Mouse (Mus musculus): ENCODE measurements around the gene Olfr1420.
"Not testable (repeated sequence)": the region's sequence is repeated elsewhere in the genome, so short reads cannot be mapped to it uniquely, and the experiment has no call there.

The Olfr1420 gene

GRCm38 (mm10) chr19:11886265-11886664, at the start of gene Olfr1420:
Gene Olfr1420 (plus strand): TSS chr19:11886565.
- no peak for DNase-seq

DNA sequence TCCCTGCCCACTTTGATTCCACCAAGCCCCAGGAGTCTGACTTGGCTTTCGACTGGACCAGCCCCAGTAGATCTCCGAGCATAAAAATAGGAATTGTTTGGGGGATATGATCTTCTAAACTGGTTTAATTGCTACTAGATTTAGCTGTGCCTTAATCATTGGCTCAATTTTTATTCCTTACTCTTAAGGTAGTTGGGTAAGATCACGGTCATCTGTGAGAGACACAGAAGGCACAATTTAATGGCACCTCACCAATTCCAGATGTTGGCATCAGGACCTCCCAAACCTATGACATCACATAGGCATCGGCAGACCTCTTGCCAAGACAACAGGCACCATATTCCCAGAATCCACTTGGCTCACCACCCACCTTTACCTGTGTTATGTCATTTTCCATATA, 47.2 kb upstream of the Olfr1420 start, which contains the start of gene Olfr1417:
TSS of gene Olfr1417 (minus strand) at position 101 of the 400 bp plus-strand sequence.
- DNase-seq = no peak

GRCm38 (mm10) chr19:11846333-11846732, 40.0 kb upstream of the Olfr1420 start:
- DNase-seq = no peak

DNA sequence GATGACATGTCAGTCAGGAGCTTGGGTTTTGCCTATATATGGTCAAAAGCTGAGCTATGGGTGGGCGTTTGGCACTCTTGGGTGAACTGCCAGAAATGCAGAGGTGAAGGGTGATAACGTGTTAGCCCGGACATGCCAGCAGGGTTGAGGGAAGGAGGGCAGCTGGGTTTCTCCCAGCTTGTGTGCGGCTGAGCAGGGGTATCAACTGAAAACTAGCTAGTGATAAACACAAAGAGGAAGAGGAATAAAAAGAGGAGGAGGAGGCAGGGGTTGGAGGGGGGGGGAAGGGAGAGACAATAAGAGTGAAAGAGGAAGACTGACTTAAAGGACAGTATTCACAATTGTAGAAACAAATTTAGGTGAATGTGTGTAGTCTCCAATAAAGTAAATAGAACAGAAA, 33.7 kb upstream of the Olfr1420 start:
- DNase-seq = no peak

- DNase-seq = no peak
Observed at GRCm38 (mm10) chr19:11854821-11855220, 31.5 kb upstream of the Olfr1420 start.

DNA sequence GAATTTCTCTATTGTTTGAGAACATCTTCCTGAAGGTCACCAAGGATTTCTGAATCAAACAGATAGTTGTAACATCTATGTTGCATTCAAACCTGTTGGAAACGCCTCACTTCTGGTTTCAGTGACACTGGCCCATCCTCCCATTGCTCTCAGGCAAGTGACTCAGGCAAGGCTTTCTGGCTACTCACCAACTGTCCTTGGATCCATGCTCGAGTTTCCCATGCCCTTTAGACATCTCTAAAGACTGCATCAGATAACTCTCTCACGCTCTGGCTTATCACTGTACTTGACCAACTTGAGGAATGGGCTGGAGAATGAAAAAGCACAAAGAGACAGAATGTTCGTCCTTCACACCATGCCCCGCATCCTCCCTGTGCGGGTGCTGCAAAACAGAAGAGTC, 29.9 kb upstream of the Olfr1420 start:
- DNase-seq = no peak

DNA sequence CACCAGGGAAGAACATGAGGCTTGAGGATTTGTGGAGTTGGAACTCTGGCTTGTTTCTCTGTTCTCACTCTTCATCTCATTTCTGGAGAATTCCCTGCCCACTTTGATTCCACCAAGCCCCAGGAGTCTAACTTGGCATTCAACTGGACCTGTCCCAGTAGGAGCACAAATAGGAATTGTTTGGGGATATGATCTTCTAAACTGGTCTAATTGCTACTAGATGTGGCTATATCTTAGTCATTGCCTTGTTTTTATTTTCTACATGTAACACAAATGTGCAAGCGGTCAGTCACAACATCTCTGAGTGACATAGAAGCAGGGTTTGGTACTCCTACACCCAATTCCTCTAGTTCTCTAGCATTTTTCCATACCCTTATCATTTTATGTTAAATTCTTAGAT, 25.4 kb upstream of the Olfr1420 start, which contains the start of gene Olfr1418:
TSS of gene Olfr1418 (minus strand) at position 101 of the 400 bp plus-strand sequence.
- DNase-seq = no peak

- no peak for DNase-seq
Observed at GRCm38 (mm10) chr19:11867837-11868236, 18.5 kb upstream of the Olfr1420 start.

GRCm38 (mm10) chr19:11875006-11875405, 11.4 kb upstream of the Olfr1420 start, which contains the start of gene Olfr1419:
Gene Olfr1419 (minus strand): TSS chr19:11875106.
- DNase-seq = no peak

DNA sequence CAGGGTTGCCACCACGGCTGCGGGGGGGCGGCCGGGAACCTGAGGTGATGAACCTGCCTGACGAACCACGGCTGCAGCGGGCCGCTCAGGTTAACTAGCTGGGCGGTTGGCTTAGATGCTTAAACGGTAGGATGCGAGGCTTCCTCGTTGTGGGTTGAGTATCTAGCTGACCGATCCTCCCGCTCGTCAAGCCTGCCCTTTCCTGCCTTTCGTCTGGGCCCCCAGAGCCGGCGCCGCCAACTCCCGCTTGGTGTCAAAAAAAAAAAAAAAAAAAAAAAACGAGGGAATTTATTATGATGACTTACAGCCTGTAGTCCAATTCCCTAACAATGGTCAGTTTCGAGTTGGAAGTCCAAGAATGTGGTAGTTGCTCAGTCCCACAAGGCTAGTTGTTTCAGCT, 8.0 kb upstream of the Olfr1420 start:
- DNase-seq = not testable (repeated sequence)

DNA sequence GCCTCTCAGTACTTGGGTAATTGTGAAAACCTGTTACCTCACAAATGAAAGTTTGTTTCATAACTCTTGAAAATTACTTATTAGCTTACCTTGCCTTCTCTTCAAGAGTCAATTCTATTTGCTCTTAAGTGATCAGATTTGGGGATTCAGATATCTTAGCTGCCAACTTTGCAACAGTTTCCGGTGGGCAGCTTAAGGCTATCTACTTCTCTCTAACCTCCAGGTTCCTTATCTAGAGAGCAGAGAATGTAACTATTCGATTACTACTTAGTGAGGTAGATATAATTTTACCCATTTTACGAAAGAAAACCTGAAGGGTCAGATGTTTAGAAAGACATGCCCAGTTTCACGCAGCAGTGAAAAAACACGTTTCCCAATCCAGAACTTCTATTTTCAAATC, 24.7 kb downstream of the Olfr1420 start:
- no peak for DNase-seq

DNA sequence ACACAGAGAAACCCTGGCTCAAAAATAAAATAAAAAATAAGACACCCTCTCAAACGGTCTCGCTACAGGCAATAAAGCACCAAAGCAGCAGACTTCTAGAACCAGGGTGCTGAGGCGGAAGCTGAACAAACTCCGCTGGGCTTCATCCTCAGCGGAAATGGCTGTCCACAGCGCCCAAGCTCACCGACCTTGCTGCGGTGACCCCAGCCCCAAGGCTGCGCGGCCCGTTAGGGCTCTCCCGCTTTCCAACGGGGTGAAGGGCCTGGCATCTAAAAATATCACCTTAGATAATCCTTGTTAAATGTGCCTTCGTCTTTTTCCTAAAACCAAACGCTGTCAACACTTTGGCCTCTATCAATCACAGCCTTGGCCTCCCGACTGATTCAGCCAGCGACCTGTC, 25.2 kb downstream of the Olfr1420 start:
- DNase-seq = peak; percentile 11 to 51

DNA sequence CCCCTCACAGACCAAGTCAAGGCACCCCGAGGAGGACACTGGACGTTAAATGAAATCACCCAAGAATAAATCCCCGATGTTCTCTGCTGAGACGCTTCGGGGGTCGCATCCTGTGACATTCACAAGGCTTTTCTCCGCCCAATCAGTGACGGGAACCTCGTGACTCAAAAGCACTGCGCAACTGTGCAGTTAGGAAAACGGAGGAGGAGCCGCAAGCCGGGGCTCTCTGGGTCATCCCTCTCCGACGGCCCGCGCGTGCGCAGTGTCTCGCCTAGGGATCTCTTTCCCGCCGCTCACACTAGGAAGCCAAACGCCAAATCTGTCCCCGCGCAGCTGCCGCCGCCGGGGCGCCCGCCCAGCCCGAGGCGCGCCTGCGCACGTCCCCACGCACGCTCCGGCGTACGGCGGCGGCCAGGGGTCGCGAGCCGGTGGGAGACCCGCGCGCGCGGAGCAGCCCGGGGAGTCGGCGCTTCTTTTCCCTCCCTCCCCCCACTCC, 25.7 kb downstream of the Olfr1420 start, which contains the start of gene Patl1:
TSS of gene Patl1 (plus strand) at position 363 of the 496 bp plus-strand sequence.
- peak; percentile 98 to 99 for DNase-seq

- DNase-seq = peak; percentile 61 to 71
Observed at GRCm38 (mm10) chr19:11912533-11913121, 26.3 kb downstream of the Olfr1420 start.

DNA sequence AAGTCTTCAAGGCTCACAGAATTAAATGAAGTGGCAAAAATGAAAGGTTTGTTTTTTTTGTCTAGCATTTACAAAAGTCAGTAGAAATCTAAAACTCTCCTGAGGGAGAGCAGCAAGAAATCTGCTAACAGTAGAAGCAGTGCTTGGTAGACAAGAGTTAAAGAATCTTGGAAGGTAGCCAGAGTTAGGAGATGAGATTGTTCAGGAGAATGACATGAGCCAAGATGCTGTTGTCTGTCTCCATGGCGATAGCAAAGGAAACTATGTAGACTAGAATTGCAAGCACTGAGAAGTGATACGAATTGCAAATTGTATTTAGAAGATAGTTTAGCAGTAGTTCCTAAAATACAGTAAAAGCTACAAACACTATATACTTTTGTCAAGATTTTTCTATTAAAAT, 29.4 kb downstream of the Olfr1420 start:
- peak in 1 of 2 experiments; percentile 41 for DNase-seq

GRCm38 (mm10) chr19:11922068-11922467, 35.7 kb downstream of the Olfr1420 start:
- DNase-seq = no peak

DNA sequence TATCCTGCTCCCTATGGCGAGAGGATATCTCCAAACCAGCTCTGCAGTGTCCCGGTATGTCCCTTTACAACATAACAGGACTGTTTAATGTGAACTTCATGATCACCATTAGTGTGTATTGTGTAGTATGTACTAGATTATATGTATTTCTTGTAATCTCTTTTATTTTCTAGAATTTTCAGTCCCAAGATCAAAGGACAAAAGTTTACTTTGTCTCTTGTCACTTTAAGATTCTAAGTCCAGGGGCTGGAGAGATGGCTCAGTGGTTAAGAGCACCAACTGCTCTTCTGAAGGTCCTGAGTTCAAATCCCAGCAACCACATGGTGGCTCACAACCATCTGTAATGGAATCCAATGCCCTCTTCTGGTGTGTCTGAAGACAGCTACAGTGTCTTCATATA, 36.1 kb downstream of the Olfr1420 start:
- DNase-seq = not testable (repeated sequence)

GRCm38 (mm10) chr19:11926380-11926779, 40.0 kb downstream of the Olfr1420 start:
- no peak for DNase-seq

DNA sequence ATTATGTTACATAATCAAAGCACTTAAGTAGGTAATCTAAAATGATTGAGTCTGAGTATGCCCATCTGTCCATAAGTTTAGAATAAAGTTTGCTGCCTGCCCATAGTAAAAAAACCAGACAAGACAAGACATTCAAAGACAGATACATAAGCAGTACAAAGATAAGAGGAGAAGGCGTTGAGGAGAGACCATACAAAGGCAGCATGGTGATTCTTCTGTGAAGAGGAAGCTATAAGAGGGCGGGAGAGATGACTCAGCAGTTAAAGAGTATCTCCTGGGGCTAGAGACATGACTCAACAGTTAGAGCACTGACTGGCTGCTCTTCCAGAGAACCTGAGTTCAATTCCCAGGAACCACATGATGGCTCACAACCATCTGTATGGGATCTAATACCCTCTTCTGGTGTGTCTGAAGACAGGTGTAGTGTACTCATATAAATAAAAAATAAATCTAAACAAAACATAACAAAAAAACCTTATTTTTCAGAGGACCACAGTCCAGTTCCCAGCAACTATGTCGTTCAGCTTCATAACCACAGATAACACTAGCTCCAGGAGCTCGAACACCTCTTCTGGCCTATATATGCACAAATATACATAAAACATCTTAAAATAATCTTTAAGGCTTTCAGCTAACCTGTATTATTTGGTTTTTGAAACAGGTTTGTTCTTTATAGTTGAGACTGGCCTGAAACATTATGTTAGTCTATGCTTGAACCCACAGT, 41.8 kb downstream of the Olfr1420 start:
- no peak for DNase-seq

GRCm38 (mm10) chr19:11946460-11946859, 60.1 kb downstream of the Olfr1420 start:
- not testable (repeated sequence) for DNase-seq
